Mouse (Mus musculus) E14TG2a.4 (cell line): ENCODE data around the gene Herpud2.

Source experiments
- CTCF ChIP-seq: conservative IDR thresholded peaks from 2 replicates; pipeline ENCODE4 v1.5.1; 2014; ENCODE audit warnings: low read length
- NANOG ChIP-seq: IDR thresholded peaks from 2 replicates; pipeline ENCODE4 v1.6.1; 2014; ENCODE audit warnings: borderline replicate concordance, low read length, mixed read lengths
- POU5F1 ChIP-seq: IDR thresholded peaks from 2 replicates; pipeline ENCODE4 v1.6.1; 2014; ENCODE audit warnings: low read length, borderline replicate concordance

DNA sequence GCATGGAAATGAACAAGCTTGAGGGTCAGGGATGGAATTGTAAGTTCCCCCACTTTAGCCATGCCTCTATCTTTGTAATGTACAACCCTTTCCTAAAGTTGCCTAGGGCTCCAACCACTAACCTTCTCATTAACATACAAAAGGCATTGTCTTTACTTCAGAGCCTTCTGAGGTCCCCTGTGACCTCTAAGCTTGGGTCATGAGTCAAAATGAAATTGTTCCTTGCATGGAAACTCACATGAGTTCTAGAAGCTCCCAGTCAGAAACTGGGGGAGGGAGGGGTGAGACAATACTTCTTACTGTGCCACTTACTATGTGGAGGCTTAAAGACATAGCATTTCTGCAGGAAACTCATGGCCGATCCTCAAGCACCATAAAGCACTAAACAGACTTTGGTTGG lies 79.0 kb downstream of the Herpud2 start:
- TF ChIP-seq CTCF, result no peak
- TF ChIP-seq POU5F1, result no peak
- TF ChIP-seq NANOG, result no peak
